Mouse (Mus musculus) testis, adult 2 months (tissue): ENCODE data around the gene Gm49721.
"Not testable (repeated sequence)": the region's sequence is repeated elsewhere in the genome, so short reads cannot be mapped to it uniquely, and the experiment has no call there.

Source experiments
- CTCF ChIP-seq: fragments of 200-500 bp; IDR thresholded peaks from 2 replicates; pipeline ENCODE4 v1.5.1; 2012; ENCODE audit warnings: low read depth, mild to moderate bottlenecking, inconsistent platforms, low read length, moderate library complexity; ENCODE audit not compliant: control insufficient read depth, insufficient read depth, insufficient replicate concordance
- POLR2A ChIP-seq: fragments of 200-500 bp; IDR thresholded peaks from 2 replicates; pipeline ENCODE4 v1.6.1; 2012; ENCODE audit warnings: low read depth, mild to moderate bottlenecking, inconsistent platforms, low read length, moderate library complexity; ENCODE audit not compliant: control insufficient read depth

GRCm38 (mm10) chr17:6958881-6959280 lies 19.8 kb upstream of the Gm49721 start:
- TF ChIP-seq CTCF, POLR2A: not testable (repeated sequence)
